Mouse (Mus musculus) forebrain, embryonic 10.5 days (tissue): ENCODE measurements at regions not wholly inside any gene's neighbourhood (a gene's known extent, or its start where the extent isn't known, plus 50 kb on each side); places are given as distances from the start of the nearest gene placed in this dataset.

ENCODE experiments used
- DNase-seq: peaks from one replicate; pipeline ENCODE4 v3.0.0-alpha.2; 2017; ENCODE audit warnings: low spot score; ENCODE audit errors: extremely low spot score
- H3K27ac ChIP-seq: fragments of 300-500 bp; sonication (generic); 2 replicates; pipeline ENCODE4 v1.5.1; 2016; ENCODE audit warnings: mild to moderate bottlenecking
- H3K27me3 ChIP-seq: fragments of 300-500 bp; sonication (generic); 2 replicates; pipeline ENCODE4 v1.6.1; 2016; ENCODE audit warnings: mild to moderate bottlenecking; ENCODE audit not compliant: poor library complexity, severe bottlenecking
- H3K36me3 ChIP-seq: fragments of 300-500 bp; sonication (generic); replicated peaks from 2 replicates; pipeline ENCODE4 v1.6.1; 2016; ENCODE audit warnings: mild to moderate bottlenecking, moderate library complexity
- H3K4me1 ChIP-seq: fragments of 300-500 bp; sonication (generic); 2 replicates; pipeline ENCODE4 v1.6.1; 2016
- H3K4me3 ChIP-seq: fragments of 300-500 bp; sonication (generic); 2 replicates; pipeline ENCODE4 v1.5.1; 2016; ENCODE audit warnings: mild to moderate bottlenecking, moderate library complexity
- H3K9me3 ChIP-seq: fragments of 300-500 bp; sonication (generic); 2 replicates; pipeline ENCODE4 v1.6.1; 2016; ENCODE audit warnings: mild to moderate bottlenecking, moderate library complexity
- WGBS: fragments of 180-500 bp; shearing (Covaris S2); methylation state at CpG from one replicate; pipeline ENCODE4 v1.1.7; 2016; 5-methylcytosine and 5-hydroxymethylcytosine counted together

DNA sequence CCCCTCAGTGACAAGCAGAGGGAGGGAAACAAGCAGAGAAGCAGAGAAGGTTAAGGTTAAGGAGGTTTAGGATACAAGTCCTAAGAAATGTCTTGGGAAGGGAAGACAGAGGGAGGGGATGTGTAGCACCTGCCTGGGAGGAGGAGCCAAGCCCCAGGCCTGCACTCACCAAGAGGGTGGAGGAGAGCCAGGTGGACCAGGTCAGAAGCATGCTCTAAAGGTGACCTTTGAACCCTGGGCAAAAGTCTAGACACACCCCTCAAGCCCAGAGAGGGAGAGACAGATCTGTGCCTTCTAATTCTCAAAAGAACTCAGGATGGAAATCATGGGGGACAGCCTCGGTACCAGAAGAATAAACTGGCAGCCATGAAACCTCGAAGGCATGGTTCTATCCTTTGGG lies 54.4 kb upstream of the Calm2 start:
- 52% methylated on average over 2 of the region's 2 CpGs for WGBS
- no peaks in the 10 kb centered on the region for H3K9me3 ChIP-seq
- peaks cover 25% of the 10 kb centered on the region for H3K4me1 ChIP-seq
- no peak overlapping the region for H3K4me3 ChIP-seq
- H3K27me3 ChIP-seq: peaks cover 36% of the 10 kb centered on the region
- no peak overlapping the region for H3K27ac ChIP-seq
- no peaks in the 10 kb centered on the region for H3K36me3 ChIP-seq
- no peak for DNase-seq

GRCm38 (mm10) chr17:87501687-87502387 lies 55.1 kb upstream of the Calm2 start:
- DNase-seq: no peak
- H3K27ac ChIP-seq: no peak overlapping the region
- 42% methylated on average over 10 of the region's 10 CpGs for WGBS

DNA sequence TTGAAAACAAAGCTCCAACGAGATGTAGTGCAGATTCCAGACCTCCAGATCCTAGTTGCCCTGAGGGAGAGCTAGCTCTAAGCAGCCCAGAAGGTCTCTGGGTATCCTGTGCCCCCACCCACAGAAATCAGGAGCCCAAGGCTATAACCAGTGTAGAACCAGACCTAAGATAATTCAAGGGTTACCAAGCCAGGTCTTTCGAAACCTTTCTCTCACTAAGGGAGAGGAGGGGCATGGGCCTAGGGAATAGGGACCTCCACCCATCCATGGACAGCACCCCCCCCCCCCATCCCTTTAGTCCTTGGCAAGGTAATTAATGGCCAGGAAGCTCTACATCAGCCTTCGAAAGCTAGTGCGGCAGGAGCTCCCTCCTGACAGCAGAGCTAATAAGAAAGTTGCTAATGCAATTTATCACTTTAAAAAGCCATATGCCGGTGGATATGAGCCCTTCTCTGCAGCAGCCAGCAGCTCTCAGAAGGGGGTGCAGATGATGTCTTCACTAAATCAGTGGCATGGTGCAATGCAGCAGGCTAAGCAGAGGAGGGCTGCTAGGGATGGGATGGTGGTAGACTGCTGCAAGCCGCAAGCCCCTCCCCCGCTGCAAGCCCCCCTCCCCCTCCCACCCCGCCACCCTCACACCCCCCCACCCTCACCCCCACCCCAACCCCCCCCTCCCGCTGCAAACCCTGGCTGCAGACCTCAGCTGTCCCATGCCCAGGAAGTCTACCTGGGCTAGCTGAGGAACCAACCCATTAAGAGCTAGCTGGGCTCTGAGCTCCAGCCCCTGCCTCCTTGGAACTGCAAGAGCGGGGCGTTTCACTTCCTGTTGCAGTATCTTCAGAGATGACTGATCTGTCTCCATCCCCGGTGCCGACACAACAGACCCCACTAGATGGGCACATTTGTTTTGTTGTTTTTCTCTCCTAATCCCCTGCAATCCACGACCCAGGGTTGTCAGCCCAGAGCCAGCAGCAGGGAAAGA lies 55.9 kb upstream of the Calm2 start:
- no peak overlapping the region for H3K27ac ChIP-seq
- peak overlapping the region; percentile 9; the same call in 1 of the 2 replicates for H3K4me3 ChIP-seq
- no peaks in the 10 kb centered on the region for H3K9me3 ChIP-seq
- no peaks in the 10 kb centered on the region for H3K36me3 ChIP-seq
- peaks cover 36% of the 10 kb centered on the region for H3K27me3 ChIP-seq
- peaks cover 25% of the 10 kb centered on the region for H3K4me1 ChIP-seq
- no peak for DNase-seq
- WGBS: 26% methylated on average over 14 of the region's 14 CpGs

More at GRCm38 (mm10) chr17:87501687-87502387, 55.1 kb upstream of the Calm2 start:
- Histone ChIP-seq H3K36me3 (no peaks in the 10 kb centered on the region), H3K27me3 (peaks cover 36% of the 10 kb centered on the region), H3K4me3 (no peak overlapping the region), H3K4me1 (peaks cover 25% of the 10 kb centered on the region), H3K9me3 (no peaks in the 10 kb centered on the region)

DNA sequence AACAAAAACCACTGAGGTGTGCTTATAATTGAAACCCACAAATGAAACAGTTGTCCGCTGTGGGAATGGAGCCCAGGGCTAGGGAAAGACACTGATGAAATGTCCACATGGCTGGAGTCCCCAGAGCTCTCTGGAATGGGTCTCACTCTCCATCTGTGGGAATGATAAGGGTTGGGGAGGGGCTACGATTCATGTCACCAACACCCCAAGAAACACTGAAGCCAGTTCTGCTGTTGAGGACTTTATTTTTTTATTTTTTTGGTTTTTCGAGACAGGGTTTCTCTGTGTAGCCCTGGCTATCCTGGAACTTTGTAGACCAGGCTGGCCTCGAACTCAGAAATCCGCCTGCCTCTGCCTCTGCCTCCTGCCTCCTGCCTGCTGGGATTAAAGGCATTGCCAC lies 56.8 kb upstream of the Calm2 start:
- DNase-seq: no peak
- Histone ChIP-seq H3K4me3 (no peak overlapping the region), H3K4me1 (peaks cover 33% of the 10 kb centered on the region), H3K9me3 (no peaks in the 10 kb centered on the region), H3K36me3 (no peaks in the 10 kb centered on the region), H3K27ac (no peak overlapping the region), H3K27me3 (peaks cover 36% of the 10 kb centered on the region)
- 76% methylated on average over 5 of the region's 5 CpGs for WGBS

GRCm38 (mm10) chr17:87504960-87505681 lies 58.4 kb upstream of the Calm2 start:
- no peak overlapping the region for H3K27ac ChIP-seq
- WGBS: 81% methylated on average over 5 of the region's 5 CpGs
- no peak for DNase-seq
- H3K4me3 ChIP-seq: no peak overlapping the region
- no peaks in the 10 kb centered on the region for H3K36me3 ChIP-seq
- H3K27me3 ChIP-seq: peaks cover 31% of the 10 kb centered on the region
- H3K4me1 ChIP-seq: peaks cover 41% of the 10 kb centered on the region
- no peaks in the 10 kb centered on the region for H3K9me3 ChIP-seq

GRCm38 (mm10) chr17:87507848-87508247 lies 61.1 kb upstream of the Calm2 start:
- Histone ChIP-seq H3K4me3 (no peak overlapping the region), H3K27ac (peak overlapping the region; percentile 48; the same call in 1 of the 2 replicates), H3K9me3 (no peaks in the 10 kb centered on the region), H3K36me3 (no peaks in the 10 kb centered on the region), H3K4me1 (peaks cover 37% of the 10 kb centered on the region), H3K27me3 (peaks cover 5% of the 10 kb centered on the region; the same call in 1 of the 2 replicates)
- no peak for DNase-seq
- whole genome bisulfite sequencing: 48% methylated on average over 8 of the region's 8 CpGs

- no peak for DNase-seq
- Histone ChIP-seq H3K27me3 (no peaks in the 10 kb centered on the region; the same call in 1 of the 2 replicates), H3K4me1 (peaks cover 37% of the 10 kb centered on the region), H3K4me3 (no peak overlapping the region), H3K27ac (peak overlapping the region; percentile 48), H3K9me3 (no peaks in the 10 kb centered on the region), H3K36me3 (no peaks in the 10 kb centered on the region)
- 71% methylated on average over 16 of the region's 16 CpGs for WGBS
Measured at GRCm38 (mm10) chr17:87508582-87509253, 62.0 kb upstream of the Calm2 start.

DNA sequence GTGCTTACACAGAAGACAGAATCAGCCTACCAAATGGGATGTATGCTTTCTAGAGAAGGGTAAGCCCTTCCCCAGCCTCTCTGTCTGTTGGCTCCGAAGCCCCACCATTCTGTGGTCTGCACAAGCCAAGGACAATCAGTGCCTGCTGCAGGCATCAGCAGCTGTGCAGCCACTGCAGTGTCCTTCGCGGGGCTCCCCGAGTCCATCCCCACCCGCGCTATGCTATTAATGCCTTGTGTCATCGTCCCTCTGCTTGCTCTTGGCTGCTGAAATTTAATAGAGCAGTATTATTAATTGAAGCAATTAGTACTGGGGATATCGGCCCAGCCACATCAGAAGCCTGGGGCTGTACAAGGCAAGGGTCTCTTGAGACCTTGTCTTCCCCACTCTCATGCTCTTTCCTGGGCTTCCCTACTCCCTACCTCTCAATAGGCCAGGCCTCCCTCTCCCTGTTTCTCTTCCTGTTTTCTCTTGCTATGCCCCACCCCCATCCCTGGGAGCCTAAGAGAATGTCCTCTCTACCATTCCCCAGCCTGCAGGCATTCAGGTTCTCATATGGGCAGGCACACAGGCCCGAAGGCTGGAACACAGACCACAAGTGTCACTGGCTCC lies 65.4 kb upstream of the Calm2 start:
- DNase-seq: no peak
- WGBS: 73% methylated on average over 9 of the region's 9 CpGs

GRCm38 (mm10) chr17:87513822-87514221 lies 67.1 kb upstream of the Calm2 start:
- no peaks in the 10 kb centered on the region for H3K9me3 ChIP-seq
- WGBS: 69% methylated on average over 11 of the region's 11 CpGs
- no peak overlapping the region for H3K27ac ChIP-seq
- no peaks in the 10 kb centered on the region; the same call in 1 of the 2 replicates for H3K27me3 ChIP-seq
- DNase-seq: no peak
- H3K4me3 ChIP-seq: no peak overlapping the region
- H3K36me3 ChIP-seq: no peaks in the 10 kb centered on the region
- H3K4me1 ChIP-seq: peaks cover 43% of the 10 kb centered on the region

More for the DNA sequence above, 65.4 kb upstream of the Calm2 start:
- Histone ChIP-seq H3K4me1 (peaks cover 49% of the 10 kb centered on the region), H3K4me3 (no peak overlapping the region), H3K9me3 (no peaks in the 10 kb centered on the region), H3K27me3 (no peaks in the 10 kb centered on the region; the same call in 1 of the 2 replicates), H3K36me3 (no peaks in the 10 kb centered on the region), H3K27ac (no peak overlapping the region)

- Histone ChIP-seq H3K36me3 (no peaks in the 10 kb centered on the region), H3K9me3 (no peaks in the 10 kb centered on the region)
- WGBS: 74% methylated on average over 6 of the region's 6 CpGs
Measured at GRCm38 (mm10) chr17:87514366-87515126, 67.8 kb upstream of the Calm2 start.

DNA sequence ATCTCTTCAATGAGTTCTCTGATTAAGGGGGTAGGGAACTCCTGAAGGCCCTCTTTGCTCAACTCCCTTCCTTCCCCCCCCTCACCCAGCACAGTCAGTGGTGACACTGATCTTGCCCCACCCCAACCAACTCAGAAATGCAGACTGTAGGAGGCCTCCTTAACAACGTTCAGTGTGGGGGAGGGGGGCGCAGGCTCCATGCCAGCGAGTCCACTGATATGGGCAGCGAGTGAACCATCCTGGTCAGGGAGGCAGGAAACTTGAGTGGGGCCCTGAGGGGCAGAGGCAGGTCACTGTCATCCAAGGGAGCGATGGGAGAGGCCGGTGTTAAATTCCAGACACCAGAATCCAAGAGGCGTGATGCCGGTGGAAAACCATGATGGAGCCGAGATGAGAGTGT lies 70.5 kb upstream of the Calm2 start:
- Histone ChIP-seq H3K27ac (no peak overlapping the region), H3K36me3 (no peaks in the 10 kb centered on the region), H3K4me3 (no peak overlapping the region), H3K27me3 (peaks cover 6% of the 10 kb centered on the region), H3K9me3 (no peaks in the 10 kb centered on the region), H3K4me1 (peaks cover 43% of the 10 kb centered on the region)
- 69% methylated on average over 9 of the region's 9 CpGs for WGBS
- DNase-seq: no peak

More at GRCm38 (mm10) chr17:87514366-87515126, 67.8 kb upstream of the Calm2 start:
- no peak for DNase-seq
- H3K4me1 ChIP-seq: peaks cover 39% of the 10 kb centered on the region
- no peak overlapping the region for H3K27ac ChIP-seq
- H3K4me3 ChIP-seq: no peak overlapping the region
- H3K27me3 ChIP-seq: no peaks in the 10 kb centered on the region; the same call in 1 of the 2 replicates
